Mouse (Mus musculus): ENCODE data around the gene Astn1. TPM values are rescaled to one million over a fixed set of nuclear protein-coding genes. Genes with fewer than 3 reads are reported as not detected.
A peak's percentile ranks its signal among the peaks of the same experiment; 100 is the strongest.

Gene Astn1
- polyA plus RNA-seq, 1 experiment from 2014 or later: 0.55 TPM

MicroRNA genes within 50 kb of the gene (microRNA counts, 519-probe panel; counts per million panel counts)
- 2,006 counts per million, percentile 23 among the panel's probes with 10 or more counts for microRNA mmu-miR-488

Small RNAs within 50 kb of the gene (microRNA-seq; reads per million reads assigned to microRNA genes)
- 2.5 reads per million, percentile 7 among the genes with 10 or more reads in this experiment for gene Mir488

Other genes starting within 250 kb of the Astn1 start
- gene Brinp2, start 5.9 kb upstream of the Astn1 start, polyA plus RNA-seq (2015; fragmentation: Nextera tagmentation; extraction: Ambion mirVana): 0.34 and 0.62 TPM in 2 replicates

Data from heart, embryonic 15.5 days (tissue).